Comparison of ENCODE assay signal across 8 mouse cellular contexts in the genomic region with DNA sequence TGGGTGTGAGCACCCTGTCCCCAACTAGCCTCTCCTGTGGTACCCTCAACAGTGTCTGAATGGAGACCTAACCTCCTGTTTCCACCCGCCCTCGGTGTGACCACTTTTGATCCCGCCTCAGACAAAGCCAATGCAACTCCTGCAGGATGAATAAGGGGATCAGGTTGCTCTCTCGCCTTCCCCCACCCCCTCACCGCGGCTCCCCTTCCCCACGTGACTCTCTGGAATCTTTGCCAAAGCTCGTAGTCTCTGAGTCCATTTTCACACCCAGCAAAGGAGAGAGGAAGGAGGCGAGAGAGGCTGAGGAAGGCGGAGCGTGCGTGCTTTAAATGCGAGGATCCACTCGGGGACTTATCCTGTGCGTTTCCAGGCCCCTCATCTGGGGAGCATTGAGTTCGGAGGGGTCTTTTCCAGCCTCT. TPM values are rescaled to one million over a fixed set of nuclear protein-coding genes. Genes with fewer than 3 reads are reported as not detected.
DNase-seq lines count a peak whose midpoint lies in the region; ATAC-seq lines count a peak whose summit lies in the region.

A gene (plus strand): TSS at position 389 of the 419 bp plus-strand sequence.

- H3K36me3 ChIP-seq in megakaryocyte, embryonic 14.5 days (replicated peaks; ENCODE audit: low read length) = no peaks in the 10 kb centered on the region
- no peaks in the 10 kb centered on the region for H3K36me3 ChIP-seq in embryonic facial prominence, embryonic 11.5 days (replicated peaks; ENCODE audit: control insufficient read depth, insufficient read depth, low read depth, low read length)
- no peaks in the 10 kb centered on the region for H3K36me3 ChIP-seq in heart, embryonic 16.5 days (ENCODE audit: control insufficient read depth, insufficient read depth)

- under 1% methylated on average over 16 of the region's 16 CpGs for WGBS in embryonic facial prominence, embryonic 11.5 days
- WGBS in heart, embryonic 16.5 days = 0% methylated on average over 16 of the region's 16 CpGs

- H3K27ac ChIP-seq in embryonic facial prominence, embryonic 11.5 days (replicated peaks; ENCODE audit: low read depth, low read length) = peak within 1 kb of the TSS; percentile 72
- H3K27ac ChIP-seq in heart, embryonic 16.5 days (ENCODE audit: low read length) = peak within 1 kb of the TSS; percentile 64

- H3K9ac ChIP-seq in embryonic facial prominence, embryonic 11.5 days (replicated peaks; ENCODE audit: low read length) = peak within 1 kb of the TSS; percentile 68
- peak within 1 kb of the TSS; percentile 78 for H3K9ac ChIP-seq in heart, embryonic 16.5 days (ENCODE audit: low read length)

- H3K27me3 ChIP-seq in megakaryocyte, embryonic 14.5 days (replicated peaks) = peaks cover 59% of the 10 kb centered on the region
- no peaks in the 10 kb centered on the region for H3K27me3 ChIP-seq in embryonic facial prominence, embryonic 11.5 days (ENCODE audit: control insufficient read depth, insufficient read depth, low read length)
- H3K27me3 ChIP-seq in heart, embryonic 16.5 days (ENCODE audit: control insufficient read depth, insufficient read depth, low read length) = no peaks in the 10 kb centered on the region; the same call in 1 of the 2 replicates

- peak within 1 kb of the TSS; percentile 87 for H3K4me3 ChIP-seq in megakaryocyte, embryonic 14.5 days (replicated peaks)
- peak within 1 kb of the TSS; percentile 59 for H3K4me3 ChIP-seq in embryonic facial prominence, embryonic 11.5 days (ENCODE audit: low read depth, low read length)
- peak within 1 kb of the TSS; percentile 75 for H3K4me3 ChIP-seq in heart, embryonic 16.5 days (ENCODE audit: low read length)

- DNase-seq in embryonic facial prominence, embryonic 11.5 days (ENCODE audit: low spot score) = peak; percentile 85
- no peak for DNase-seq in layer of hippocampus, postnatal 36 days
- DNase-seq in lung, postnatal 4 days = peak; percentile 25 to 36
- DNase-seq in yolk sac, embryonic 10.5 days (ENCODE audit: low spot score) = peak; percentile 81
- DNase-seq in spleen, postnatal 4 days (ENCODE audit: low spot score in 2 of 2) = no peak

- ATAC-seq in megakaryocyte, adult 5-6 weeks (ENCODE audit: poor library complexity, severe bottlenecking) = no peak
- peak; percentile 67 for ATAC-seq in embryonic facial prominence, embryonic 11.5 days (replicated peaks; ENCODE audit: insufficient number of reproducible peaks, low FRiP score, low TSS enrichment, low read depth)
- peak; percentile 41 for ATAC-seq in heart, embryonic 16.5 days (replicated peaks; ENCODE audit: extremely low read depth, insufficient read depth, low FRiP score)

- H3K4me2 ChIP-seq in embryonic facial prominence, embryonic 11.5 days (ENCODE audit: low read depth, low read length) = peak within 1 kb of the TSS; percentile 75
- H3K4me2 ChIP-seq in heart, embryonic 16.5 days (ENCODE audit: low read depth, low read length) = peak within 1 kb of the TSS; percentile 90

- H3K9me3 ChIP-seq in megakaryocyte, embryonic 14.5 days = no peaks in the 10 kb centered on the region
- H3K9me3 ChIP-seq in embryonic facial prominence, embryonic 11.5 days (replicated peaks; ENCODE audit: control insufficient read depth, low read length) = no peaks in the 10 kb centered on the region
- H3K9me3 ChIP-seq in heart, embryonic 16.5 days (replicated peaks; ENCODE audit: control insufficient read depth, low read length) = no peaks in the 10 kb centered on the region

- H3K4me1 ChIP-seq in megakaryocyte, embryonic 14.5 days = peaks cover 18% of the 10 kb centered on the region
- H3K4me1 ChIP-seq in embryonic facial prominence, embryonic 11.5 days (ENCODE audit: control insufficient read depth, insufficient read depth, low read length) = no peaks in the 10 kb centered on the region
- H3K4me1 ChIP-seq in heart, embryonic 16.5 days (ENCODE audit: control insufficient read depth, insufficient read depth, low read length) = peaks cover 9% of the 10 kb centered on the region; the same call in 1 of the 2 replicates

RNA-seq across cellular contexts. Expression of the gene that starts here (rescaled TPM):
- polyA plus RNA-seq in megakaryocyte, embryonic 14.5 days (2012; ENCODE audit: insufficient read depth, low replicate concordance) = not detected in 2 replicates
- not detected in 2 replicates for total RNA-seq in megakaryocyte, adult 5-6 weeks (2015)
- total RNA-seq in megakaryocyte, adult 5-6 weeks (2017) = not detected in 2 replicates
- polyA plus RNA-seq in embryonic facial prominence, embryonic 11.5 days (2014; fragmentation: Nextera tagmentation; extraction: Ambion mirVana) = 13.5 and 15.3 TPM in 2 replicates
- polyA plus RNA-seq in heart, embryonic 16.5 days (2015; fragmentation: Nextera tagmentation; extraction: Ambion mirVana) = 12.0 and 12.1 TPM in 2 replicates
- 10 to 100 TPM; 11.4 to 13.4 TPM for total RNA-seq in layer of hippocampus, postnatal 36 days (2021)

Comparison
In these comparisons a context has a peak if more than half of its experiments do, and no peak if none do; other contexts are left out.
1. RNA of the gene that starts here (total RNA-seq): 11.4 to 13.4 TPM in layer of hippocampus, postnatal 36 days; not detected in megakaryocyte, adult 5-6 weeks; every median in the first group is over 10 times any median in the second.
2. RNA of the gene that starts here (polyA plus RNA-seq): 13.5 to 15.3 TPM in embryonic facial prominence, embryonic 11.5 days and 12.0 to 12.1 TPM in heart, embryonic 16.5 days; not detected in megakaryocyte, embryonic 14.5 days; every median in the first group is over 10 times any median in the second.
3. DNase-seq: peak in embryonic facial prominence, embryonic 11.5 days (single experiment), lung, postnatal 4 days (2 of 2) and yolk sac, embryonic 10.5 days (single experiment); none in layer of hippocampus, postnatal 36 days (0 of 2) and spleen, postnatal 4 days (0 of 2).
4. Peak in every context shown above with its lines, with median percentiles within 50 percentile points of each other: H3K4me3 ChIP-seq.